Mouse (Mus musculus) liver, postnatal 0 days (tissue): Measurements from ENCODE around the gene Birc5.

Source experiments
- CTCF ChIP-seq: sonication (generic); IDR thresholded peaks from 2 replicates; pipeline ENCODE4 v1.5.1; 2016; ENCODE audit warnings: antibody characterized with exemption, low read depth
- EP300 ChIP-seq: IDR thresholded peaks from 2 replicates; pipeline ENCODE4 v1.6.1; 2016; ENCODE audit warnings: antibody characterized with exemption, low read depth, mild to moderate bottlenecking

DNA sequence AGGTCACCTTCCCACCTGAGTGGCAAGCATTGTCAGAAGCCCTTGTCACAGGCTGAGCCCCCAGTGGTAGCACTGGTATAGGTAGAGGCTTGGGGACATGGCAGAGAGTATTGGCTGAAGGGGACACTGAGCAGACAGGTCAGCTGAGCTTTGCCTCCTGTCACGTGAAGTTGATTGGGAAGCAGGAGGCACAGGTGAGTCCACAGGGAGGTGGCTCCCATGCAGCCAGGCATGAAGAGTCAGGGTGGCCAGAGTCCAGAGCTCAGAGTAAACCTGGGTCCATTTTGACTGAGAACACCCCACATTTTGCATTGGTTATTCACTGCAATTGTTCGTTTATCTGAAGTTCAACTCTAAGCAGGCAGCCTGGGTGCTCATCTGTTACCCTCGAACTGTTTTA is 3.8 kb downstream of the Birc5 start:
- TF ChIP-seq EP300: no peak
- TF ChIP-seq CTCF: no peak
